Mouse (Mus musculus): ENCODE data around the gene Acyp2. TPM values are rescaled to one million over a fixed set of nuclear protein-coding genes. Genes with fewer than 3 reads are reported as not detected.

Gene Acyp2
- polyA plus RNA-seq, 1 experiment, result 29.1 TPM

DNA sequence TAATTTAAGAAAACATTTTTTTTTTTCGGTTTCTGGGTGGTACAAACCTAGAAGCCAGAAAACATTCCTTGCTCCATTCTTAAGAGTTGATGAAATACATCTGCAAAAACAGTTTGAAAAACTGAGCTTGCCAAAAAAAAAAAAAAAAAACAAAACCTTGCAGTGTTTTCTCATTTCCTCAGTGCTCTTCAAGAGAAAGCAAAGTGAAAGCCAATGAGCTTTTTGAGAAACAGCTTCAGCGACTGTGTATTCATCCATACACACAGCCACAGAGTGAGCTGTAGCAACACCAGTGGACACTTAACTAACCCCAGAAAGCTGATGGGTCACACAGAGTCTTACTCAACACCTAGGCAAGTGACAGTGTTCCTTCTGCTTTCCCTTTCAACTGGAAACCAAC lies 69.4 kb downstream of the Acyp2 start:
- no peak for TF ChIP-seq CTCF (conservative IDR thresholded peaks at IDR 0.05; ENCODE audit: insufficient read depth, insufficient read length, low read depth, low read length)
- TF ChIP-seq POLR2A (IDR thresholded peaks at IDR 0.05; ENCODE audit: low read depth, low read length), result no peak
- peak overlapping the region; percentile 46; the same call in 1 of the 2 replicates for H3K27ac ChIP-seq (ENCODE audit: insufficient read depth, low read depth, low read length)
- H3K4me3 ChIP-seq (ENCODE audit: insufficient read depth, low read depth, low read length), result no peak overlapping the region
- DNase-seq, result no peak
- 80% methylated on average over 2 of the region's 2 CpGs for WGBS
- H3K36me3 ChIP-seq (ENCODE audit: control insufficient read depth, insufficient read depth, low read length), result no peaks in the 10 kb centered on the region
- no peaks in the 10 kb centered on the region for H3K4me1 ChIP-seq (ENCODE audit: control insufficient read depth, insufficient read depth, low read length)
- H3K27me3 ChIP-seq (replicated peaks; ENCODE audit: control insufficient read depth, insufficient read depth, low read length), result no peaks in the 10 kb centered on the region

DNA sequence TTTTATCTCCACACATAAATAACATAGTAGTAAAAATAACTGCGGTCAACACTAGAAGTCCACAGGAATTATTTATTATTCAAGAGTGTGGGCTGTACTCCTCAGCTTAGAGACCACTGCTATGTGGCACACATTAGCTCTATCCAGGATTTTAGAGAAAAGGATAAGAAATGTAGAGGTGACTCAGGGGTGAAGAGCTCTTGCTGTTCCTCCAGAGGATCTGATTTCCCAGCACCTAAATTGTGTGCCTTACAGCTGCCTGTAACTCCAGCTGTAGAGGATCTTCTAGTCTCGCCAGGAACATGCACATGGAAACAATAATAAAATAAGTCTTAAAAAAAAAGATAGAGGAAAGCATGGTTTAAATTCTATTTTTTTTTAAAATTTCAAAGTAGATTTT lies 70.5 kb downstream of the Acyp2 start:
- Histone ChIP-seq H3K36me3 (ENCODE audit: control insufficient read depth, insufficient read depth, low read length) (no peaks in the 10 kb centered on the region), H3K27me3 (replicated peaks; ENCODE audit: control insufficient read depth, insufficient read depth, low read length) (no peaks in the 10 kb centered on the region), H3K4me3 (ENCODE audit: insufficient read depth, low read depth, low read length) (no peak overlapping the region), H3K4me1 (ENCODE audit: control insufficient read depth, insufficient read depth, low read length) (no peaks in the 10 kb centered on the region), H3K27ac (ENCODE audit: insufficient read depth, low read depth, low read length) (no peak overlapping the region)
- TF ChIP-seq CTCF (conservative IDR thresholded peaks at IDR 0.05; ENCODE audit: insufficient read depth, insufficient read length, low read depth, low read length) (no peak), POLR2A (IDR thresholded peaks at IDR 0.05; ENCODE audit: low read depth, low read length) (no peak)
- DNase-seq, result no peak
- 69% methylated on average over 2 of the region's 2 CpGs for WGBS

DNA sequence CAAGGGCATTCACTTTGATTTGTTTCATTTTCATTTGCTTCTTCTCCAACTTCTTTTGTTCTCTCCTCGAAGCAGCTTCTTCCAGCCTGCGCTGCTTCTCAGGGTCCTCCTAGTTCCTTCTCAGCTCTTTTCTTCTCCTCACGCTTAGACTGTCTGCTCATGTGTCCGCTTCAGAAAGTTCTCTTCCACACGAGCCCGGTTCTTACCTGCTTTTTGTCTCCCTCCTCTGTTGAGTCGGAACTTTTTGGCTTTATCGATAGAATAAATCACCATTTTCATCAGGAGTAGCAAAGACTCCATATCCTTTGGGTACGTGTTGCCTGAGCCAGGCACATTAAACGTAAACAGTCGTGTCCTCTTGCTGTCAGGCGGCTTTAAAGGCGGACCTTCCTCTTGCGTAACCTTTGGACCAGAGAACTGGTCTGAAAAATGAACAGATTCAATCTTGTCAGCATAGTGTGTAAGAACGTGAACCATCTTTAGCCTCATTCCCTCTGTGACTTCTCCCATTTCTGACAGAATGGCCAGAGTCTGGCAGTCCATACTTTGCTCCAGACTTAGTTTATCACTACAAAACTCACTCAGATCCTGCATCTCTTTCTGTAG lies 76.5 kb downstream of the Acyp2 start:
- Histone ChIP-seq H3K27ac (ENCODE audit: insufficient read depth, low read depth, low read length) (no peak overlapping the region), H3K4me3 (ENCODE audit: insufficient read depth, low read depth, low read length) (no peak overlapping the region), H3K27me3 (replicated peaks; ENCODE audit: control insufficient read depth, insufficient read depth, low read length) (no peaks in the 10 kb centered on the region), H3K4me1 (ENCODE audit: control insufficient read depth, insufficient read depth, low read length) (no peaks in the 10 kb centered on the region), H3K36me3 (ENCODE audit: control insufficient read depth, insufficient read depth, low read length) (no peaks in the 10 kb centered on the region)
- WGBS, result 76% methylated on average over 15 of the region's 15 CpGs
- TF ChIP-seq CTCF (conservative IDR thresholded peaks at IDR 0.05; ENCODE audit: insufficient read depth, insufficient read length, low read depth, low read length), result no peak
- TF ChIP-seq POLR2A (IDR thresholded peaks at IDR 0.05; ENCODE audit: low read depth, low read length), result no peak
- DNase-seq, result no peak

DNA sequence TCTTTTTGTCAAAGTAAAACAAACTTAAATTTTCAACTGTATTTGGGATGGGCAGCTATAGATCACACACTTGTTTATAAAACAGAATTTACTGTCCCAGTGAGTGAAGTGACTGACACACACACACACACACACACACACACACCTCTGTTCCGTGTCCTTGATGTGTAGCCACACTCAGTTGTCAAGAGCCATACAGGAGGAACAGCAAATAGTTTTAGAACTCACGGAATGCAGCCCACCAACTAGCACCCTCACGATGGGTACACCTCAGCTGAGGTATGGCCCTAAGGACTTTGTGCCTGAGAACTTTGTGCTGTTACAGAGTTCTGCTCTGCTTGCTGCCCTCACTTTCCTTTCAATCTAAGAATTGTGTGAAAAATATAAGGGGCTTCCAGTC lies 78.8 kb downstream of the Acyp2 start:
- Histone ChIP-seq H3K36me3 (ENCODE audit: control insufficient read depth, insufficient read depth, low read length) (no peaks in the 10 kb centered on the region), H3K4me1 (ENCODE audit: control insufficient read depth, insufficient read depth, low read length) (no peaks in the 10 kb centered on the region), H3K27ac (ENCODE audit: insufficient read depth, low read depth, low read length) (no peak overlapping the region), H3K27me3 (replicated peaks; ENCODE audit: control insufficient read depth, insufficient read depth, low read length) (no peaks in the 10 kb centered on the region), H3K4me3 (ENCODE audit: insufficient read depth, low read depth, low read length) (no peak overlapping the region)
- no peak for TF ChIP-seq POLR2A (IDR thresholded peaks at IDR 0.05; ENCODE audit: low read depth, low read length)
- no peak for TF ChIP-seq CTCF (conservative IDR thresholded peaks at IDR 0.05; ENCODE audit: insufficient read depth, insufficient read length, low read depth, low read length)
- no peak for DNase-seq
- WGBS, result 88% methylated on average over 3 of the region's 3 CpGs

DNA sequence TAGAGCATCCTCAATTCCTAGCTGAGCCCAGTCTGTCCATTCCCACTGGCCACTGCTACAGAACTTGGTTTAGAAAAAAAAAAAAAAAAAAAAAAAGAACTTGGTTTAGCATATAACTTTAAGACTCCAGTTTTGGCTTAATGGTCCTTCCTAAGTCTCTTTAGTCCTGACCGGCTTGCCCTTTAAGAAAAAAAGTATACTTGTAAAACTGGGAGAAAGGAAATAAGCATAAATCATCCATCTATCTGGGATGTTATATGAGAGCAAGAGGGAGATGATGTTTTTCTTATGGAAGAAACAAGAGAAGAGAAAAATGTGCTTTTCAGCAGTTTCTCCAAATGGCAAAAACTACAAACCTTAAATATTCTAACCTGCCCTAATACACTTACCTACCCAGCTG lies 89.2 kb downstream of the Acyp2 start:
- Histone ChIP-seq H3K4me1 (ENCODE audit: control insufficient read depth, insufficient read depth, low read length) (0 out of 2 replicates have a peak, but pooled peaks cover 2% of the 10 kb centered on the region), H3K36me3 (ENCODE audit: control insufficient read depth, insufficient read depth, low read length) (no peaks in the 10 kb centered on the region), H3K27ac (ENCODE audit: insufficient read depth, low read depth, low read length) (no peak overlapping the region), H3K27me3 (replicated peaks; ENCODE audit: control insufficient read depth, insufficient read depth, low read length) (no peaks in the 10 kb centered on the region), H3K4me3 (ENCODE audit: insufficient read depth, low read depth, low read length) (no peak overlapping the region)
- 79% methylated on average over 1 of the region's 1 CpGs for WGBS
- TF ChIP-seq CTCF (conservative IDR thresholded peaks at IDR 0.05; ENCODE audit: insufficient read depth, insufficient read length, low read depth, low read length) (no peak), POLR2A (IDR thresholded peaks at IDR 0.05; ENCODE audit: low read depth, low read length) (no peak)
- DNase-seq, result no peak

DNA sequence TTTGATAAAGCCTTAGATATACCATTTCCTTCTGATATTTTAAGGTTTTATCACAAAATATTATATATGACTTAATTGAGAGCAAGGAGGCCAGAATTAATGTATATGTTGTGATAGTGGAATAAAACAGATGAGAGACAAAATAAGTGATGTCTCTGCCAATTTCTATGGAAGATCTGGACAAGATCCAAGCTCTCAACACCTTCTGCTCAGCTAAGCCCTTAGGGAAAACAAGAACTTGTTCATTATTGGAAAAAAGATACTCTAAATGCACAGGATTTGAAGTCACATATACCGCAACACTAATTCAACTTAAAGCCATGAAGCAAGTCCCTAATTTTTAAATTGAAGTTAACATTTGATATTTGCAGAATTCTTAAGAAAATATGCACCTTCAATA lies 96.0 kb downstream of the Acyp2 start:
- H3K4me3 ChIP-seq (ENCODE audit: insufficient read depth, low read depth, low read length), result no peak overlapping the region
- 100% methylated on average over 1 of the region's 1 CpGs for WGBS
- TF ChIP-seq CTCF (conservative IDR thresholded peaks at IDR 0.05; ENCODE audit: insufficient read depth, insufficient read length, low read depth, low read length) (no peak), POLR2A (IDR thresholded peaks at IDR 0.05; ENCODE audit: low read depth, low read length) (no peak)

DNA sequence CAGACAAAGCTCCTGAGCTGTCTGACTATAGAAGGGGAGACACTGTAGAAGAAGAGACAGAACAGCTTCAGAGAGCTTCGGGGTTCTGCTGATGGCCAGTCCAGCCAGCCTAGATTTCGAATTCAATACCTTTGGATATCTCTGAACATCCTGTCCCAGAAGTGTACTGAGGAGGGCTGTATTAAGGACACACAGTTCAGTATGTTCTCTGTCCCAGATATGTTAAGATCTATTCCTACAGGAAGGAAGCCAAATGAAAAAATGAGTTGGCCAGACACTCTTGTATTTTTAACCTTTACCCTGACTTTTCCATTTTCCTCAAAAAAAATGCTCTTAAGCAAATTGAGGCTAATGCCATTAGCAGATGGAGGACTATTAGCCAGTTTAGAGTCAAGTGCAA lies 132.3 kb downstream of the Acyp2 start:
- WGBS, result 53% methylated on average over 2 of the region's 2 CpGs
- Histone ChIP-seq H3K27me3 (replicated peaks; ENCODE audit: control insufficient read depth, insufficient read depth, low read length) (no peaks in the 10 kb centered on the region), H3K27ac (ENCODE audit: insufficient read depth, low read depth, low read length) (peak overlapping the region; percentile 45; the same call in 1 of the 2 replicates), H3K36me3 (ENCODE audit: control insufficient read depth, insufficient read depth, low read length) (no peaks in the 10 kb centered on the region), H3K4me3 (ENCODE audit: insufficient read depth, low read depth, low read length) (no peak overlapping the region), H3K4me1 (ENCODE audit: control insufficient read depth, insufficient read depth, low read length) (peaks cover 6% of the 10 kb centered on the region; the same call in 1 of the 2 replicates)
- DNase-seq, result peak; percentile 51
- TF ChIP-seq CTCF (conservative IDR thresholded peaks at IDR 0.05; ENCODE audit: insufficient read depth, insufficient read length, low read depth, low read length) (no peak), POLR2A (IDR thresholded peaks at IDR 0.05; ENCODE audit: low read depth, low read length) (no peak)

More for the DNA sequence above, 96.0 kb downstream of the Acyp2 start:
- Histone ChIP-seq H3K4me1 (ENCODE audit: control insufficient read depth, insufficient read depth, low read length) (no peaks in the 10 kb centered on the region), H3K27me3 (replicated peaks; ENCODE audit: control insufficient read depth, insufficient read depth, low read length) (no peaks in the 10 kb centered on the region), H3K27ac (ENCODE audit: insufficient read depth, low read depth, low read length) (no peak overlapping the region), H3K36me3 (ENCODE audit: control insufficient read depth, insufficient read depth, low read length) (no peaks in the 10 kb centered on the region)
- no peak for DNase-seq
